Mouse (Mus musculus) layer of hippocampus, adult 2 months (tissue): ENCODE measurements at regions not wholly inside any gene's neighbourhood (a gene's known extent, or its start where the extent isn't known, plus 50 kb on each side); places are given as distances from the start of the nearest gene placed in this dataset.
A peak's percentile ranks its signal among the peaks of the same experiment; 100 is the strongest.

ENCODE experiments used
- DNase-seq, 2 experiments: peaks; one replicate each; pipeline ENCODE4 v3.0.0; 2022; ENCODE audit warnings: low spot score in 2 of 2
- H3K27ac ChIP-seq: fragments of 200-600 bp; 2 replicates; pipeline ENCODE4 v1.8.1; 2022
- H3K4me3 ChIP-seq: fragments of 200-600 bp; 2 replicates; pipeline ENCODE4 v1.8.1; 2022; ENCODE audit warnings: mild to moderate bottlenecking
- CTCF ChIP-seq: fragments of 200-600 bp; conservative IDR thresholded peaks from 2 replicates; pipeline ENCODE4 v1.8.1; 2022; ENCODE audit warnings: antibody characterized with exemption, mild to moderate bottlenecking, moderate library complexity

DNA sequence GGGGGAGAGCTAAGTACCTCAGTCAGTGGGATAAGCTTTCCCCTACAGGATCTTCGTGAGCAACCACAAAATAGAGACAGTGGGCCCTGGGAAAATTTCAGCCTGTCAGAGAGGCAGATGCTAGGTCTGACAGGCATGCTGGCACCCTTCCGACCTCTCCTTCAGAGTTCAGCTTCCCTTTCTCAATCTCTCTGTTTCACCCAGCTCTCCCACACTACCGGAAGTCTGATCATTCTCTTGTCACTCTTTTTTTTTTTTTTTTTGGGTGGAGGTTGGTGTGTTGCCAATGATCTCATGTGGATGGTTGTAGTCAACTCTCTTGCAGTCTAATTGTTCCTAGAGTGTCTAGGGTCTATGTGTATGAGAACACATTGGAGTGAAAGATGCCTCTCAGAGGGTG is 80.6 kb upstream of the Palmd start:
- no peak overlapping the region for H3K27ac ChIP-seq
- H3K4me3 ChIP-seq = no peak overlapping the region
- no peak for TF ChIP-seq CTCF
- DNase-seq = no peak

DNA sequence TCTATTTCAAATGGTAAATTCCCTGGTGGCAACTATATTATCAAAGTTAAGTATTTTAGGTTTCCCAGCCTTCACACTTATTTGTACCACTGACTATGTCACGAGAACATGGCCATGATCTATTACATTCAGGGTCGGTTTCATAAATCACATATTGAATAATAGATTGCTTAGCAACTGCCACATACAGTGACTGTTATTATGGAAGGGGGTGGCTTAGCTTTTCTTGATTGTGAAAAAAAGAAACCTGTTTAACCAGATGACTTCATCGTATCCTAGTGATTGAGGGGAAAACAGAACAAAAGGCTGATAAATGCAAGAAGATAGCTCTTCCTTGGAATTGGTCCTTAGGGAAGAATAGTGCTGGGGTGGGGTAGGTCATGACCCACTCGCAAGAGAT is 76.0 kb upstream of the Palmd start:
- DNase-seq = no peak
- Histone ChIP-seq H3K4me3 (no peak overlapping the region), H3K27ac (peak overlapping the region; percentile 67)
- TF ChIP-seq CTCF = no peak

DNA sequence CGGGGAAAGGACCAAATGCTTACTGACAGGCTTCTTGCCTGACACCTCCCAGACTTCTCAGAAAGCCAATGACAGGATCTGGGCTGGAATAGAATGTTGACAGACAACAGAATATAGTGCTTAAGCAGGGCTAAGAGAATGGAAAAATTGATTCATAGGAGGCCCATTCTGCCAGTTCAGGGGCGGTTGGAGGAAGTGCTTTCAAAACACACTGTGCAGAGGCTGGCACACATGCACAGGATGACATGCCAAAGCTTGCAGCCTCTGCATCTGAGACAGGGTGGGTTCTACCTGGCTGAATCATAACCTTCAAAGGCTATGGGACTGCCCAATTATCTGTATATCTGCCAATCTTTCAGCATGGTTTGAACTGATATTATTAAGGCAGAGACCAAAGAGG is 75.5 kb upstream of the Palmd start:
- TF ChIP-seq CTCF = no peak
- H3K27ac ChIP-seq = peak overlapping the region; percentile 67
- DNase-seq = peak in 1 of 2 experiments; percentile 21
- no peak overlapping the region for H3K4me3 ChIP-seq

DNA sequence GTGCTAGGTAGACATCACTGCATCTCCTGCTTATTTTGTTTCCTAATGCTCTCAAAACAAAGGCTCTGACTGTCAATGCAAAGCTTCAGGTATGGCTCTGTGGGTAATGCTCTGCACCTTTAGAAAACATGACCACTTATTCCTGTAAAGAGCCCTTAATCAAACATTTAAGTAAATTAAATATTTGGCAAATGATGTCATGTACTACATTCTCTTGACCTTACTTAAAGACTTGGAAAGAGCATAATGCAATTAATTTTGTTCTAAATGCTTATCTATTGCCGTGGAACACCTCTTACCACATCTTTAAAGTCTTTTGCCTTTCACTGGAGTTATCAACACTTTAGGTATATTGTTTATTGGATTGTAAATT is 70.1 kb upstream of the Palmd start:
- H3K27ac ChIP-seq = no peak overlapping the region
- no peak for DNase-seq
- no peak for TF ChIP-seq CTCF
- no peak overlapping the region for H3K4me3 ChIP-seq

DNA sequence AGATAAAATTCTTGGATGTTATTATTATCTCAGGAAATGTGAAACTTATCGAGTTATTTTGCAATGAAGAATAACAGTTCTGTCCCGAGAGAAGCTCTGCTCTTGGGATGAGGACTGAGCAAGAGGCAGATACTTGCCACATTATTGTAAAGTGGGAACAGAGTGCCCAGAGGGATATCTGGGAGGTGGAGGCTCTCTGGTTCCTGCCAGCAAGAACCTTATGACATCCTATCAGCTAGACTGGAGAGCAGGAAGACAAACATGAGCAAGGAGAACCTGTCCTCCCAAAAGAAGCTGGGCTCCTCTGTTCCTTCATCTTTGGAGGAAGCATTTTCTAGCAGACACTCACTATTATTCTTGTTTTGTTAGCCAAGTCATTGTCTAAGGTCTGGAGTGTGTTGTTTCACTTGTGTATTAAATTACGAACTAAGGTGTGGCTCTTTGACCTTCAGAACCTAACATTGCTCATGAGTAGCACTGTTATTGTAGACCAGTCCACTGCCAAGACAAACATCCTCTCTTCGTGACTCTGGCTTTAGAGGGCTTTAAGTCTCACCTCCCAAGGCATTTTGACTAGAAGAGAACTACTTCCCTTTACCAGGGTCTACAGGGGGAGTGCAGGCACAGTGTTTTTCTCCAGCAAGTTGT is 69.6 kb upstream of the Palmd start:
- TF ChIP-seq CTCF = no peak
- DNase-seq = no peak
- Histone ChIP-seq H3K27ac (no peak overlapping the region), H3K4me3 (no peak overlapping the region)
